Mouse (Mus musculus) CD8-positive naive resting alpha-beta T cell, adult 2 months (primary cell): ENCODE results near the gene Lgr4.

Source experiments
- DNase-seq, 2 experiments: peaks; one replicate each; pipeline ENCODE4 v3.0.0; 2022; ENCODE audit warnings: low read depth in 2 of 2, low spot score in 2 of 2

Lgr4 gene

DNA sequence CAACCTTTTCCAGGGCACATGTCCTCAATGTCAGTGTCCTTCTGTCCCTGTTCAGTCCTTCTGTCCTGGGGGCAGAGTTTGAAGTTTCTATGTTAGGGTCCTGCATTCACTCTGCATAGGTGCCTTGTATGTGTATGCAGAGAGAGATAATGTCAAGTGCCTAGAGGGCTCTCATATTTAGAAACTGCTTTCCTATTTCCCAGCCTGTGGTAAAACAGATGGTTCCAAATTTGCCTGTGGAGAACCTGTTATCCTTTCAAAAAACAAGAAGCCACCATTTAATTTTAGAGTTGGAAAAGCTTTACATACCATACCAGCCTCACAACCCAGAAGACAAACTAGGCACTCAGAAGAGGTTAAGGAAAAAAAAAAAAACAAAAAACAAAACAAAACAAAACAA, 32.1 kb downstream of the Lgr4 start:
- no peak for DNase-seq

DNA sequence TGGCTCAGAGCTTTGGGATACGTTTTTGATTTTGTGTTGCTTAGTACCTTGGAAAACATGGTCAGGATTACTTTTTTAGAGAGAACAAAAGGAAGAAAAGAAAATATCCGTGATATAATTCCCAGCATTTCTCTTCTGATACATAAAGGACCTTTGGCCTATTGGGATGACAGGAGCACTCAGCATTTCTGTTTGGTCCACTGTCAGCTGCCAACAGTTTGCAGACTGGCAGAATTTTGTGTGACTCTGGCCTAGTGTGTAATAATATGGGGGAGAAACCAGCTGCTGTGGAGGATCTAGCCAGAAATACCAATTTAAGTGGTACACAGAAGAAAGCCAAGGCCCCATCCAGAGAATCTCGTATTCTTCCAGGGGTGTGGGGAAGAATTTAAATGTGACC, 32.9 kb downstream of the Lgr4 start:
- DNase-seq: no peak

DNA sequence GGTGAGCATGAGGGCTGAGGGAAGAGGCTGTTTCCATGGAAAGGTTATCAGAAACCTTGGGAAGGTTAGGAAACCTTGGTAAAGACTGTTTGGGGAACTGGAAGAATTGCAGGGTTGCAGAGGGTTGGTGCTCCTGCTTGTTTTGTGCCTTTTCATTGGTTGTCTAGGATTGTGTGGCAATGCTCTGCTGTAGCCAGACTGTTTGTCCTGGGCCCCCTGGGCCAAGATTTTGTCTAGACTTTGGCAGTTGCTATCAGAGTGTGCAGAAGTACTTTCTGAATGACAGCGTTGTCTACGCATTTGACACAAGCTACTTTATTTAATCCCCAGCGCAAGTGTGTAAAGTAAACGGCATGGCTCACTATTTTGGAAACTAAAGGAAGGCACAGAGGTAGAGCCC, 33.6 kb downstream of the Lgr4 start:
- no peak for DNase-seq

DNA sequence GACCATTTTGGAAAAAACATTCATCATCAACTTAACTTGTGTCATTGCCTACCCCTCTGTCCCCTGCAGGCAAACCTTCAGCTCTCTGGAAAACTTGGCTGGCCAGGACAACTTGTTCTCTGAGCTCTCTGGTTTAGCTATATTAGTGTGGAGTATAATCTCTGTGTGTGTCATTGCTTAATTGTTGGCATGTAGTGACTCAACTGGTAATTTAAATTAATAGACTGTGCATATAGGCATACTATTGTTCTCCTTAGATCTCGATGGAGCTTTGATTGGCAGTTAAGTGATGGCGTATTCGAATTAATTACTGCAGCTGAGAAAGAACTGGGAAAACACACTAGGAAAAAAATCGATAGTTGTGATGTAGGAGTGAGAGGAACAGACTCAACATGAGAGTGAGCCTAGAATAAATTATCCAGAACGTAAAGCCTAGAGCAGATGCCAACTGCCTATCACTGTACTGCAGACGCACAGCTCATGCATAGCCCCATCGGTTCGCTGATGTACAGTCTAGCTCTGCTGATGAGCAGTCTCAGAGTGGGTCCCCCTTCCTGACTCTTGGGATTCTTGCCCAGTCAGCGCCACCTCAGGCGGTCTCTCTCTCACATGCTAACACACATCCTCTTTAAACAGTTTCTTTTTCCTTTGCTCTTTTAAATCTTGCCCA, 35.7 kb downstream of the Lgr4 start:
- DNase-seq: no peak

DNA sequence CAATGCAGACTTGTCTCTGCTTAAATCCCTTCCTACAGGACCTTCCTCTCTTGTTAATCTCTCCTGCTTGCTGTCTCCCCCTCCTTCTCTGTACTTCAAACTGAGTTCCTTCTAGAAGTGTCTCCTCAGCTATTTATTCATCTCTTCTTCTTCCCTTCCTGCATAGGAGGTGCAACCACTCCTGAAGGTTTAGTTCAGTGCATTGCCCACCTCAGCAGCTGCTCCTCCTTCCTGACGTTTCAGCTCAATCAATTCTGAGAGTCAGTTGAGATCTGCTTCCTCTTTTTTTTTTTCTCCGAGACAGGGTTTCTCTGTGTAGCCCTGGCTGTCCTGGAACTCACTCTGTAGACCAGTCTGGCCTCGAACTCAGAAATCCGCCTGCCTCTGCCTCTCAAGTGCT, 36.4 kb downstream of the Lgr4 start:
- DNase-seq: no peak

DNA sequence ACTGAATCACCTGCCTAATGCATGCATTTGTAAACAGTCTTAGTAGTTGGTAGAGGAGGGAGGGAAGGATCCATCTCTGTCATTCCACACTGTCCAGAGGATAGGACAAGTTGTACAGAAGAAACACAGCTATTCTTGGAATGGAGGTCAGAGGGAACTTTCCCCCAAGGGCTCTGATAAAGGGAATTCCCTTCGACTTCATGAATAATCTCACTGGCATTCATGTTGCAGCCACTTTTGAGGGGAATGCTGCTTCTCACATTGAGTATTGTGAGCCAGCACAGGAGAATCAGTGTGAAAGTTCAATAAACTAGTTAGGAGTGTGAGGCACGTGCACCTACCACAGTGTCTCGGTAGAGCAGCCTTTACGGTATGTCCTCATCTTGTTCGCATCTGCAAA, 37.6 kb downstream of the Lgr4 start:
- DNase-seq: no peak

DNA sequence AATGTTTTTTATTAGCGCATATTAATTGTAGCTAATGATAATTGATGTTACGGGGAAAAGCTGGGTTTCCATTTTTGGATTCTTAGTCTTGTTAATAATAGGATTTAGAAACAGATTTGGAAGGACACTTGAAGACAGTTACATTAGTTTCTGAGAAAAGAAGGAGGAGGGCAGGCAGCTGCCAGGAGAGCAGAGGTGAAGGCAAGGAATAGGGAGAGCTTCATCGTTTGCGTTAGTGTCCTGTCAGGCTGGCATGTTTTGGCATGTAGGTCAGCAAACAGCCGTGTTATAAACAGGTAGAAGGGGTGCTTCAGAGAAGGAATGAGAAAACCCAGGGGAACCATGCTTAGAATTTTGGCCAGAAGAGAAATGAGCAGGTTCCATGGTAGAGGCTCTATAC, 38.5 kb downstream of the Lgr4 start:
- no peak for DNase-seq

DNA sequence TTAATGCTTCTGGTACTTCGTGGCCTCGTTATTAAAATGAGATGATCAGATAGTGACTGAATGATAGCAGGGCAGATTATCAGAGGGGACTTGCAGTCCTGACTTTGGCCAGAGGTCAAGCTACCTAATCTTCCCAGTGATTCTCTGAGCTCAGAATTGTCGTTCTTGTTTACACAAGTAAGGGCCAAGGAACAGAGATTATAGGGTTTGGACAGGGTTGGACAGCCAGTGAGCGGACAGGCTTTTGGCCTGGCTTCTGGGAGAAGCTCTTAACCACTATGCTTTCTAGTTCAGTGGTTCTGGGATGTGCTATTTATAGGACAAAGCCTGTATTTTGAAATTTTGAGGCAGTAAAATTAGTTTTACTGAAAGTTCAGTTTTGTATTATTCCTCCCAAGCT, 39.3 kb downstream of the Lgr4 start:
- DNase-seq: no peak

DNA sequence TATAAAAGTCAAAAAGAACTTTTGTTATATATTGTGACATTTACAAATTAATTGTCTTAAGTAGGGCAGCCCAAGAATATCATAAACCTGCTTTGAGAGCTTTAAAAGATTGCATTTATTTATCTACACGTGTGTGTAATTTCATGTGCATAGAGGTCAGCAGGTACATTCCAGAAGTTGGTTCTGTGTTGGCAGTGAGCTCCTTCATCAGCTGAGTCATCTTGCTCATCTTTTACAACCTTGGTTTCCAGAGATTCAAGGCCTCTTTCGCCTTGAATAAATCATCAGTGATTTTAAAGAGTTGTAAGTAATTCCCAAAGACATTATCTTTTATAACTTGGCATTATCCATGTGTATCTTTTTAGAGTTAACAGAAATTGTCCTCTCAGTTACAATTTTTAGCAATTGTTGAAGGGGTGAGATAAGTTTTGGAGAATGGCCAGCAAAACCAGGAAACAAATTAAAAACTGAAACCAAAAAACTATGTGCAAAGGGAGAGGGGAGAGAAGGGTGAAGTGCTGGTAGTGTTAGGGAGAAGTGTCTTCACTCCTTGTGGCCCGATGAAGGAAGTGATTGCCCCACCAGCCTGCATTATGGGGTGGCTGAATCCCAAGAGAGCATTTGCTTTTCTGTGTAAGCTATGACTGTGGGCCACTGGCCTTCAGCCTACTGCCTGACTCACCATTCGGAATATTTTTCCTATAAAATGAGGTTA, 41.4 kb downstream of the Lgr4 start:
- DNase-seq: no peak

DNA sequence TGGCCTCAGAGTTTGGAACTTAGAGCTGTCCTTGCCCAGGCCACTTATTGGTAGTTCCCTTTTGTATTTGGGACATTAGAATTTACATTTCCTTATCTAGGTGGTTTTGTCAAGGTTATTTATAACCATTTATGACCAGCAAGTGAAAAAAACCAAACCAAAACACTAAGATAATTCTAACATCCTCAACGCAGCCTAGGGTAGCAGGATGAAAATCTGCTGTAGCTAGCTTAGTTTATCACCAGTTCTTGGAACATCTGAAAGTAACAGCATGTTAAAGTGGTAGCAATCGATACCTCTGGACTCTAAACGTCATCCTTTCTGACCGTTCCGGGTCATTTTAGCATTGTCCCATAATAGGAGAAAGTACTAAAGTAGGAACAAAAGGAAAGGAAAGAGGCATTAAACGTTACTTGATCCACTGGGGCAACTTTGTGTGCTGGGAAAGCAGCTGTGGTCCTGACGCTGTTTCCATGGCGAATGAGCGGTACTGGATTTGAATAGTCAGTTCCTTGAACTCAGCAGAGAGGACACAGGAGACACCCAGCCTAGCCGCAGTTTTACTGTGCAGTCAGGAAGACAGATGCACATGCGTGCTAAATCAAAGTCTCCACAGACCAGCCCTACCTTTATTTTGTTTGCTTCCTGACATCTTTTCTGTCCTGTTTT, 42.1 kb downstream of the Lgr4 start:
- DNase-seq: no peak

DNA sequence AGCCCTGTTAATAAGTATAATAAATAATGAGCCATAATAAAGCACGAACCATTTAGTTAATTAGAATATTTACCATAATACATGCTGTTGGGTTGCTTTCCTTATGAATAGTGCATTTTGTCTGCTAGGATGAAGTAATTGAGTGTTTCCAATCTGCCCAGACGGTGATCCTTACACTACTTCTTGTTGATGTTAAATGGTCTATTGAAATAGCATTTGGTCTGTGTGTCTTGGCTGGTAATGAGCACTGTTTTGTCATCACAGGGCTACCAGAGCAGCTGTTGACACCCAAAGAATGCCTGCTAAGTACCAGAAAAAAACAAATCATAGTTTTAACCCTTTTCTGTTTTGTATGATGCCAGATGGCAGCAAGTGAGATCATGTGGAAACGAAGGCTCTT, 42.8 kb downstream of the Lgr4 start:
- no peak for DNase-seq

DNA sequence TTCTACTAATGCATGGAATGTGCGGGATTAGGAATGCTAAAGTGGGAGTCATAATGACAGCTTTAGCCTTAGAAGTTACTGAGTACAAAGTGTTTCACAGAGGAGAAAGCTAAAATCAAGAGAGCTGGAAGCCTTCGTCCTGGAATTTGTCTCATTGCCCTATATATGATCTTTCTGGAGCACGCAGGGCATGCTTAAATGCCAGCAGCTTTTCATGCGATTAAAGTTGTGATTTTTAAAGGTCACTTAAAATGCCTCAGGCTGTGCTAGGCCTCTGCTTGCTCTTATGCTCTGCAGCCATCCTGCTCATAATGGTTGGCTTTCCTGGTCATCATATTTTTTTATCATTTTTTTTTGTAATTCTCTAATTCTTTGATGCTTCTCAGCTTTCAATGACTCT, 43.7 kb downstream of the Lgr4 start:
- DNase-seq: no peak

DNA sequence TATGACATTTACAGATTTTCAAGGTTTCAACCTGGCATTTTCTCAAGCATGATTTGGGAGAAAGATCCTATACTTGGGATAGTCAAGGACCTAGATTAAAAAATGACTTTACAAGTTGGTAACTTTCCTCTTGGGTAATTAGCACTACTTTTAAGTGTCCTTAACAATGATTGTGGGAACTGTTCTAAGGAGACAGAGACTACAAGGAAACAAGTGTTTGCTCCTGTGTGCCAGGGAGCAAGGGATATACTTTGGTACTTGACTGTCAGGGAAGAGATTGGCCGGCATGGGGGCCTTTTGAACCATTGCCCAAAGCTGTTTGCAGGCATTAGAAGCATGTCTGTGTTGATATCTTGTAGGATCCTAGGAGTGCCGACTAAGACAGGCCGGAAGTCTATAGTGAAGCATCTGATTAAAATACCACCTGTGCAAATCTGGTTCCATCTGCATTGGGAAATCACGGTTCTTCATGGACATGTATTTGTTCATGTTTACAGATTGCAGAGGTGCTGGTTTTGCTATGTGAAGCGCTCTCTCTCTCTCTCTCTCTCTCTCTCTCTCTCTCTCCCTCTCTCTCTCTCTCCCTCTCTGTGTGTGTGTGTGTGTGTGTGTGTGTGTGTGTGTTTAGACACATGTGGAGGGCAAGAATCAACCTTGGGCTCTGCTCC, 46.3 kb downstream of the Lgr4 start:
- no peak for DNase-seq

DNA sequence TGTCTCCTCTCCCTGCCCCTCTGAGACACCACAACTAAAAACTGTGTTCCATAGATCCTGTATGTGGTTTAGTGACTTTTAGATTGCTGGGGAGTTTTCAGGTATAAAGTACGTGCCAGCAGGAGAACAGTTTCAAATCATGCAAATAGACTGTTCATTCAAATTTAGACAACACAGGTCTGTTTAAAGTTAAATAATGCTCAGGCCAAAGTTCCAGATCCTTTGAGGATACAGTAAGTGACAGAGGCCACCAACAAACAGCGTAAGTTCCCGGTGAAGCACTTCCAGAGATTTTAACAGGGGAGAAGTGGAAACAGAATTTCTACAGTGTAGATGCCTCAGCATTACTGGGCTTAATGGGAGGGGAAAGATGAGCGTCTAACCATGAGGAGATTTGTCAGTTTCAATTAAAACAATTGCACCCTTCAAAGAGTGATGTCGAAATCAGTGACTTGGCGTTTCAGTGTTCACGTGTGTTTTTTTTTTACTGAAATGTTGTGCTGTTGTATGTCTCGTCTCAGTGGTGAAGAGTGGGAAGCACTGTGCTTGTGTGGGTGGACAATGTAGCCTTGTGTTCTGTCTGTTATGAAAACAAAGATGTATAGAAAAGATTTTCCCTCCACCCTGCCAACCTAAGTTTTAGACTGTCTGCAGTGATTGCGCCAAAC, 48.4 kb downstream of the Lgr4 start:
- no peak for DNase-seq

DNA sequence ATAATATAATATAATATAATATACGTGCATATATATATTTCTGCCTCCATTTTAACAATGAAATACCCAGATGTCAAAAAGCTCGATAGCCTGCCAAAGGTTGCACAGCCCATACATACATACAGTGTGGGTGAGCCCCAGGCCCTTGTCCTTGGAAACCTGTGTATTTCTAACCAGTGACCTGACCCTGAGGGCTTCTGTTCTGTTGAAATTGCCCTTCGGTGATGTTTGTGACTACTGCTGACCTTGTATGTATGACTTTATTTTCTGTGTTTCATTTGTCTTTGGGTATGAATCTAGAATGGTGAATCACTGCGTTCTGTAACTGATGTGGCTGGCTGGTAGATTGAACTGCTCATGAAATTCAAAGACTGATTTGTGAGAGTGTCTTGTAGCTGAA, 49.4 kb downstream of the Lgr4 start:
- DNase-seq: no peak

DNA sequence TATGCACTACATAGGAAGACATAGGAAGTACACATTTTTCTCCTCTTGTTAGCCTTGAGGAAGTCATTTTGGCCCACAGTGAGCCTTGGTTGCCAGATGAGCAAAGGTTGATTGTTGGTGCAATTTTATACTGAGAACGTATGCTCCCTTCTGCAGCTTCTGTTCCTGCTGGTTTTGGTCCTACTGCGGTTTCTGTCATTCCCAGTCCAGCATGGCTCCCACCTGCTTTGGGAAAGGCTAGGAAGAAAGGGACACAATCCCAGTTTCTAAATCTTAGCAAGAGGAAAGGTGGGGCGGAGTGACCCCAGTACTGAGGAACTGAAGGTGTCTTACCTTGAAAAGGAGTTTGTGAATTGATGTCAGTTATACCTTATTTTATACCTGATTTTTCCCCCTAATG, 51.9 kb downstream of the Lgr4 start:
- no peak for DNase-seq

DNA sequence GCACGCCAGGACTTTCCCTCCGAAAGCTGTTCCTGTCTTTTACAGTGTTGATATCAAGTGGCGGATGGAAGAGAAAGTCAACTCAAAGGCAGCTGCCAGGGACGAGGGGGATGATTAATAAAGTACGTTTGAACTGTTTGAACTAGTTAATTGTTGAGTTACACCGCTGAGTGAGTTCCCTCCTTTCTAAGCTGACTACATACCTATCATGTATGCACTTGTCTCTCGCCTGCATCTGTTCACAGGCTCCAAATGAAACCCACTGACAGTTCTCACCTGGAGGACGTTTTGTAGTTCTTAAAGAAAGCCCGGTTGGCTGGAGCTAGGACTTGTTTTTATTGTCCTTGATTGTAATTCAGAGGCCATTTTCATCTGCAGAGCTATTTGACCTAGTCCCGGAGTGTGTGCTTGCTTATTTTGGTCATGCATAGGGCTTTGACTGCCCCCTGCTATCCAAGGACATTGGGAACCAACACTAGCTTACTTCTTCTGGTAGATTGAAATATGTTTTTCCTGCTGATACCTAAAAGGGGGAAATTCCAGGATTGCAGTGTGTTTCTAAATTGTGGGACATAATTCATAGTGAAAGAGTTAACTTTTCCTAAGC, 52.6 kb downstream of the Lgr4 start:
- DNase-seq: no peak

DNA sequence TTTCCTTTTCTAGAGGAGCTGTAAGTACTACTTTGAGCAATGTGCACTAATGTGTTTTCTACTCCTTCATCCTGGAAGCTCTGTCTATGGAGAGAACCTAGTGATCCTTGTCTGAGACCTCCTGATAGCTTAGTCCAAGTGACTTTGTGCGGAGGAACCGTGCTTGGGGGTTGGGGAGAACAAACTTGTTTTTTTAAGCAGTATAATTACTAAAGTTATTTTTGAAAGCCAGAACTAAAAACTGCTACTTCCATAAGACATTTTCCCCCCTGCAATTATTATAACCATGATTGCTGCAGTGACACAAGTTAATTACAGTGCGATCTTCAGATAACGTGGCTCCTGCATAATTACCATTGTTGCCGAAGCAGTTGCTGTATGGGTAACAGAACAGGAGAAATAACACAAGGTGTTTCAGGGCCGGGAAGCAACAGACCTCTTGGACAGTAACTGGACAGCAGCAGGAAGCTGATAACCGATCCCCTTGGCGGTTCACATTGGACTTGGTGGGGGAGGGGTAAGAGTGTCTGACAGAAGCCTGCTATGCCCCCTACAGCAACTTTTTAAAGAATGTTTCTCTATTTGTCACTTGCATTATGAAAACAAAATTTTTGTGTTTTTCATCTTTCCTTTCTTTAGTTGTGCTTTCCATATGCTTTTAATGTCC, 53.4 kb downstream of the Lgr4 start:
- DNase-seq: no peak

DNA sequence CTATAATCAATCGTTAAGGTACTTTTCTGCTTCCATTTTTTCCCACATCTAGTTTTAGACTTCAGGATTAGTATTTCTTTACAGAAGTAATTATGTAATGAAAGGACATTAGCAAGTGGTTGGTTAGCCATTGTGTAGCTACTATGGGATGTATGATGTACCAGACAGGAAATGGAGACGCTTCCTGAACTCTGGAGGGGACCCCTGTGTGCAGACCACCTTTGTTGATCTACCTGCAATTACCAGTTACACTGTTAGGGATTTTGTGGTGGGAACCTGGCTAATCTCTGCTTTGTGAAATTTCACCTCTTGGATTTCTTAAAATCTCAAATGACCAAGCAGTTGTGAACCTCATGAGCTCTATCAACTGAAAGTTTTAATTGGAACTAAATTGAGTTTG, 54.9 kb downstream of the Lgr4 start:
- no peak for DNase-seq

DNA sequence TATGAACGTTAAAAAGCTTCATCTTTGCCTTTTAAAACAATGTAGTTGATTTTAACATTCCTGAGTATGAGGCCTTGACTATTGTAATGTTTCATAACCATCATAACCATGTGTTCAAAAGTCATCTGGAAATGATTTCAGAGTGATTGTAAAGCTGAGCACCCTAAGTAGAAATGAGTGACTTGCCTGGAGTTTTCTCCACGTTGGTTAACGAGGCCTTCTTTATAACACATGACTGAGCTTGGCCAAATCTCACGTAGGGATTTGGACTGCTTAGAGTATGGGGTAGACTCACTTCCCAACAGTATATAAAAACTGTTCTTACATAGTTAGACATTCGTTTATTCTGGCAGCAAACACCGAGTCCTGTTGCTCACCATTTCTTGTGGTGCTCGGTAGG, 55.5 kb downstream of the Lgr4 start:
- no peak for DNase-seq

DNA sequence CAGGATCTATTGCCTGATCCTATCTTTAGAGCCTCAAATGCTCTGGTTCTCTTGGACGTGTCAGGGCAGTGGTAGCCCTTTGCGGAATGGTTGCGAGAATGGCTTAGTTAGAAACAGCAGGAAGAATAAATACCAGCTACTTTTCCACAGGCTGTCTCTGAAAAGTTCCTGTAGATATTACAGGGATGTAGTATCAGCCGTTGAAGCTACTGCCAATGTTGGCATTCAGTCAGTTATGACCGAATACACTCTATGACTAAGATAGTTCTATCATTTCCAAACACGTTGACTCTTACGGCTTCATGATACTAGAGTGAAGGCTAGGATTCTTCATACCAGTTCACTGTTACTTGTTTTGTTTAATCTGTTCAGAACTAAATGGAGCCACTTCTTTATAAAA, 57.4 kb downstream of the Lgr4 start:
- DNase-seq: no peak
